Mouse (Mus musculus) midbrain, embryonic 12.5 days (tissue): ENCODE data around the gene Olfr279. TPM values are rescaled to one million over a fixed set of nuclear protein-coding genes. Genes with fewer than 3 reads are reported as not detected.

Source experiments
- ATAC-seq: fragments of 200-750 bp; cut with Nextera tagmentation; 2 replicates; pipeline ENCODE4 v1.8.0; 2017; ENCODE audit warnings: low read depth, moderate TSS enrichment, moderate library complexity; ENCODE audit not compliant: low FRiP score
- H3K27ac ChIP-seq: fragments of 300-500 bp; sonication (generic); replicated peaks from 2 replicates; pipeline ENCODE4 v1.5.1; 2016; ENCODE audit warnings: mild to moderate bottlenecking
- H3K27me3 ChIP-seq: fragments of 300-500 bp; sonication (generic); 2 replicates; pipeline ENCODE4 v1.6.1; 2016; ENCODE audit warnings: mild to moderate bottlenecking
- H3K36me3 ChIP-seq: fragments of 300-500 bp; sonication (generic); 2 replicates; pipeline ENCODE4 v1.6.1; 2016
- H3K4me1 ChIP-seq: fragments of 300-500 bp; sonication (generic); 2 replicates; pipeline ENCODE4 v1.6.1; 2016
- H3K4me2 ChIP-seq: fragments of 300-500 bp; sonication (generic); replicated peaks from 2 replicates; pipeline ENCODE4 v1.6.1; 2016; ENCODE audit warnings: mild to moderate bottlenecking, moderate library complexity
- H3K4me3 ChIP-seq: fragments of 300-500 bp; sonication (generic); 2 replicates; pipeline ENCODE4 v1.5.1; 2016; ENCODE audit warnings: mild to moderate bottlenecking
- H3K9ac ChIP-seq: fragments of 300-500 bp; sonication (generic); replicated peaks from 2 replicates; pipeline ENCODE4 v1.6.1; 2016; ENCODE audit warnings: mild to moderate bottlenecking, moderate library complexity
- H3K9me3 ChIP-seq: fragments of 300-500 bp; sonication (generic); 2 replicates; pipeline ENCODE4 v1.6.1; 2016; ENCODE audit warnings: mild to moderate bottlenecking
- WGBS: fragments of 180-500 bp; shearing (Covaris S2); methylation state at CpG from one replicate; pipeline ENCODE4 v1.1.7; 2016; 5-methylcytosine and 5-hydroxymethylcytosine counted together
- polyA plus RNA-seq: library from polyadenylated mRNA; unstranded; fragments of >200 nt; fragmentation: Nextera tagmentation; extraction: Ambion mirVana; gene quantifications from 2 replicates; pipeline ENCODE4 v1.2.1, GENCODE M21; 2016

Gene Olfr279
- polyA plus RNA-seq, 1 experiment from 2014 or later, result not detected

- H3K27ac ChIP-seq, result no peak overlapping the region
- H3K4me2 ChIP-seq, result no peak overlapping the region
- H3K27me3 ChIP-seq, result no peaks in the 10 kb centered on the region
- H3K9ac ChIP-seq, result no peak overlapping the region
- no peaks in the 10 kb centered on the region for H3K4me1 ChIP-seq
- H3K36me3 ChIP-seq, result no peaks in the 10 kb centered on the region
- WGBS, result 95% methylated on average over 8 of the region's 8 CpGs
- no peaks in the 10 kb centered on the region for H3K9me3 ChIP-seq
- no peak overlapping the region for H3K4me3 ChIP-seq
- ATAC-seq, result no peak
Observed at GRCm38 (mm10) chr15:98486433-98487021, 5.7 kb upstream of the Olfr279 start.

GRCm38 (mm10) chr15:98491332-98491731 lies 870 bp upstream of the Olfr279 start:
- H3K4me2 ChIP-seq, result no peak overlapping the region
- no peak for ATAC-seq
- no peak overlapping the region for H3K4me3 ChIP-seq
- H3K36me3 ChIP-seq, result no peaks in the 10 kb centered on the region
- WGBS, result 81% methylated on average over 2 of the region's 2 CpGs
- no peaks in the 10 kb centered on the region for H3K4me1 ChIP-seq
- H3K27me3 ChIP-seq, result no peaks in the 10 kb centered on the region
- H3K9ac ChIP-seq, result no peak overlapping the region
- no peak overlapping the region for H3K27ac ChIP-seq
- H3K9me3 ChIP-seq, result no peaks in the 10 kb centered on the region

GRCm38 (mm10) chr15:98497631-98498030 lies 5.4 kb downstream of the Olfr279 start:
- ATAC-seq, result no peak
- Histone ChIP-seq H3K9ac (no peak overlapping the region), H3K36me3 (no peaks in the 10 kb centered on the region), H3K4me1 (no peaks in the 10 kb centered on the region), H3K27me3 (no peaks in the 10 kb centered on the region), H3K4me3 (no peak overlapping the region), H3K4me2 (no peak overlapping the region), H3K9me3 (no peaks in the 10 kb centered on the region), H3K27ac (no peak overlapping the region)
- 89% methylated on average over 17 of the region's 17 CpGs for WGBS

GRCm38 (mm10) chr15:98503317-98503716 lies 11.1 kb downstream of the Olfr279 start:
- Histone ChIP-seq H3K27ac (no peak overlapping the region), H3K4me2 (no peak overlapping the region), H3K4me1 (no peaks in the 10 kb centered on the region), H3K9ac (no peak overlapping the region), H3K4me3 (no peak overlapping the region), H3K27me3 (no peaks in the 10 kb centered on the region), H3K36me3 (no peaks in the 10 kb centered on the region), H3K9me3 (no peaks in the 10 kb centered on the region)
- no peak for ATAC-seq
- whole genome bisulfite sequencing, result 79% methylated on average over 3 of the region's 3 CpGs

GRCm38 (mm10) chr15:98504514-98504913 lies 12.3 kb downstream of the Olfr279 start:
- H3K4me1 ChIP-seq, result no peaks in the 10 kb centered on the region
- H3K9me3 ChIP-seq, result no peaks in the 10 kb centered on the region
- WGBS, result 12% methylated on average over 18 of the region's 18 CpGs
- H3K4me2 ChIP-seq, result no peak overlapping the region
- no peak overlapping the region for H3K9ac ChIP-seq
- H3K27ac ChIP-seq, result no peak overlapping the region
- H3K27me3 ChIP-seq, result no peaks in the 10 kb centered on the region
- H3K4me3 ChIP-seq, result no peak overlapping the region
- no peak for ATAC-seq
- no peaks in the 10 kb centered on the region for H3K36me3 ChIP-seq

- H3K4me2 ChIP-seq, result no peak overlapping the region
- H3K27me3 ChIP-seq, result no peaks in the 10 kb centered on the region
- 87% methylated on average over 9 of the region's 9 CpGs for WGBS
- no peak overlapping the region for H3K4me3 ChIP-seq
- no peak overlapping the region for H3K9ac ChIP-seq
- no peak overlapping the region for H3K27ac ChIP-seq
- H3K9me3 ChIP-seq, result no peaks in the 10 kb centered on the region
- H3K4me1 ChIP-seq, result peaks cover 6% of the 10 kb centered on the region
- H3K36me3 ChIP-seq, result no peaks in the 10 kb centered on the region
- no peak for ATAC-seq
Observed at GRCm38 (mm10) chr15:98506253-98506957, 14.2 kb downstream of the Olfr279 start.

- WGBS, result 85% methylated on average over 6 of the region's 6 CpGs
Observed at GRCm38 (mm10) chr15:98507321-98507720, 15.1 kb downstream of the Olfr279 start.

GRCm38 (mm10) chr15:98509387-98509786 lies 17.2 kb downstream of the Olfr279 start:
- H3K27me3 ChIP-seq, result no peaks in the 10 kb centered on the region
- H3K4me3 ChIP-seq, result no peak overlapping the region
- no peak for ATAC-seq
- no peaks in the 10 kb centered on the region for H3K9me3 ChIP-seq
- H3K27ac ChIP-seq, result no peak overlapping the region
- H3K4me1 ChIP-seq, result peaks cover 6% of the 10 kb centered on the region
- WGBS, result 67% methylated on average over 2 of the region's 2 CpGs
- H3K4me2 ChIP-seq, result no peak overlapping the region
- H3K36me3 ChIP-seq, result no peaks in the 10 kb centered on the region
- no peak overlapping the region for H3K9ac ChIP-seq

More at GRCm38 (mm10) chr15:98507321-98507720, 15.1 kb downstream of the Olfr279 start:
- Histone ChIP-seq H3K4me3 (no peak overlapping the region), H3K4me2 (no peak overlapping the region), H3K4me1 (peaks cover 6% of the 10 kb centered on the region), H3K9me3 (no peaks in the 10 kb centered on the region), H3K9ac (no peak overlapping the region), H3K36me3 (no peaks in the 10 kb centered on the region), H3K27me3 (no peaks in the 10 kb centered on the region), H3K27ac (no peak overlapping the region)
- no peak for ATAC-seq

- Histone ChIP-seq H3K9me3 (no peaks in the 10 kb centered on the region), H3K36me3 (no peaks in the 10 kb centered on the region), H3K27ac (no peak overlapping the region), H3K9ac (no peak overlapping the region), H3K4me2 (peak overlapping the region; percentile 47), H3K4me1 (peaks cover 6% of the 10 kb centered on the region), H3K4me3 (peak overlapping the region; percentile 5; the same call in 1 of the 2 replicates), H3K27me3 (no peaks in the 10 kb centered on the region)
- WGBS, result 29% methylated on average over 25 of the region's 25 CpGs
- no peak for ATAC-seq
Observed at GRCm38 (mm10) chr15:98510438-98511385, 18.5 kb downstream of the Olfr279 start.

GRCm38 (mm10) chr15:98511386-98511928 lies 19.3 kb downstream of the Olfr279 start:
- Histone ChIP-seq H3K27me3 (no peaks in the 10 kb centered on the region), H3K27ac (no peak overlapping the region), H3K9me3 (no peaks in the 10 kb centered on the region), H3K4me3 (no peak overlapping the region), H3K4me1 (peaks cover 6% of the 10 kb centered on the region), H3K36me3 (no peaks in the 10 kb centered on the region), H3K9ac (no peak overlapping the region), H3K4me2 (no peak overlapping the region)
- ATAC-seq, result no peak
- 49% methylated on average over 13 of the region's 13 CpGs for WGBS

GRCm38 (mm10) chr15:98512232-98512631 lies 20.0 kb downstream of the Olfr279 start:
- no peak overlapping the region for H3K4me2 ChIP-seq
- H3K36me3 ChIP-seq, result no peaks in the 10 kb centered on the region
- no peak for ATAC-seq
- no peaks in the 10 kb centered on the region for H3K27me3 ChIP-seq
- peaks cover 6% of the 10 kb centered on the region for H3K4me1 ChIP-seq
- no peak overlapping the region for H3K4me3 ChIP-seq
- H3K27ac ChIP-seq, result no peak overlapping the region
- H3K9me3 ChIP-seq, result no peaks in the 10 kb centered on the region
- WGBS, result 51% methylated on average over 8 of the region's 8 CpGs
- H3K9ac ChIP-seq, result no peak overlapping the region
